Mouse (Mus musculus) cortical plate, adult 2 months (tissue): ENCODE results near the gene Lpcat1.

Experiments
- CTCF ChIP-seq: fragments of 200-500 bp; IDR thresholded peaks from 2 replicates; pipeline ENCODE4 v1.5.1; 2011; ENCODE audit warnings: mild to moderate bottlenecking, control low read depth, low read length; ENCODE audit not compliant: insufficient read depth; ENCODE audit errors: extremely low read depth
- POLR2A ChIP-seq: fragments of 200-500 bp; IDR thresholded peaks from 2 replicates; pipeline ENCODE4 v1.6.1; 2011; ENCODE audit warnings: mild to moderate bottlenecking, low read length, control low read depth; ENCODE audit not compliant: insufficient read depth; ENCODE audit errors: extremely low read depth

GRCm38 (mm10) chr13:73477841-73478240, 10.8 kb downstream of the Lpcat1 start:
- TF ChIP-seq CTCF (no peak), POLR2A (no peak)
